Mouse (Mus musculus) monocyte, adult 5-6 weeks (primary cell): ENCODE measurements at regions not wholly inside any gene's neighbourhood (a gene's known extent, or its start where the extent isn't known, plus 50 kb on each side); places are given as distances from the start of the nearest gene placed in this dataset.
A peak's percentile ranks its signal among the peaks of the same experiment; 100 is the strongest.

Experiments
- ATAC-seq: fragments of 153-309, 156-312 bp; replicated peaks from 2 replicates; pipeline ENCODE4 v1.8.0; 2017; ENCODE audit warnings: mild to moderate bottlenecking; ENCODE audit not compliant: low TSS enrichment, insufficient number of reproducible peaks, severe bottlenecking, poor library complexity, low FRiP score

GRCm38 (mm10) chr3:157717313-157717921, 150.7 kb downstream of the Ptger3 start:
- peak; percentile 59; the same call in 1 of the 2 replicates for ATAC-seq

- no peak for ATAC-seq
Measured at GRCm38 (mm10) chr3:157714023-157714422, 147.3 kb downstream of the Ptger3 start.

- no peak for ATAC-seq
Measured at GRCm38 (mm10) chr3:157710790-157711381, 144.2 kb downstream of the Ptger3 start.

- ATAC-seq: no peak
Measured at GRCm38 (mm10) chr3:157699961-157700360, 133.3 kb downstream of the Ptger3 start.

- ATAC-seq: no peak
Measured at GRCm38 (mm10) chr3:157698529-157698928, 131.8 kb downstream of the Ptger3 start.

- ATAC-seq: no peak
Measured at GRCm38 (mm10) chr3:157695128-157696075, 128.7 kb downstream of the Ptger3 start.
